ENCODE assay signal across 9 mouse cellular contexts in the genomic region with DNA sequence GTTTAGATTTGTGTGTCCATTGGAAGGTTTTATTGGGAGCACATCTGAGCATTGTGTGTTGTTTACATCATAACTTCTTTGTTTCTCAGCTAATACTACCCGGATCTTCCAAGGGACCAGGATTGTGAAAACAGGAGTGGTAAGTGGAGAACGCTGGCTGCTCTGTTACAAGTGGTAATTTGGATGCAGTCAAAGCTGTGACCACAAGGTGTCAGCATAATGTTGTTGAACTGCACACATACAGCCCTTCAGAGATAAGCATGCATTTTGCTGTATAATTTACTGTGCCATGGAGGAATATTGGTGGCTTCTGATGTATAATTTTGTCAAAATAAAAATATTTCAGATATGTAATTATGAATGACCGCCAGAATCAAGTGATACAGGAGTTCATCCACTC.
DNase-seq lines count a peak whose midpoint lies in the region; ATAC-seq lines count a peak whose summit lies in the region.
"Had no signal": no experiment of that assay in that cellular context is flagged by ENCODE, and none has a peak within 500 bp of the region (broad histone marks: within the 10 kb centered on the region; RNA-seq: fewer than 3 reads in every experiment).

No protein-coding gene starts in this region.

- no peaks in the 10 kb centered on the region for H3K4me1 ChIP-seq in forebrain, embryonic 14.5 days (ENCODE audit: control insufficient read depth, insufficient read depth, low read length)
- H3K4me1 ChIP-seq: limb, embryonic 13.5 days had no signal

- H3K4me3 ChIP-seq in forebrain, embryonic 14.5 days (ENCODE audit: low read depth, low read length): no peak overlapping the region
- H3K4me3 ChIP-seq: limb, embryonic 13.5 days had no signal

- H3K9ac ChIP-seq in forebrain, embryonic 14.5 days (ENCODE audit: low read length): no peak overlapping the region
- H3K9ac ChIP-seq: limb, embryonic 13.5 days had no signal

- intact Hi-C loops in heart, postnatal 25 days (cut with DNase I): loop anchor here (1.0 to 10.0 kb wide), 3 partner anchors 55 to 378 kb away; a partner anchor contains a TSS
- intact Hi-C loops in left cerebral cortex, postnatal 36 days (cut with DNase I): loop anchor here (5.0 kb wide), 2 partner anchors 130 to 375 kb away; a partner anchor contains a TSS

- ATAC-seq in forebrain, embryonic 14.5 days: peak; percentile 86

- WGBS in forebrain, embryonic 14.5 days: 35% methylated on average over 3 of the region's 3 CpGs

- no peaks in the 10 kb centered on the region for H3K36me3 ChIP-seq in forebrain, embryonic 14.5 days (ENCODE audit: control insufficient read depth, insufficient read depth, low read length)

- H3K27ac ChIP-seq in forebrain, embryonic 14.5 days (ENCODE audit: low read depth, low read length): no peak overlapping the region
- H3K27ac ChIP-seq: limb, embryonic 13.5 days had no signal

- peak; percentile 39 to 70 for DNase-seq in heart, adult 18-20 months
- DNase-seq in heart, postnatal 25 days (ENCODE audit: low spot score): no peak
- peak; percentile 37 for DNase-seq in cerebellum, adult 11 months
- DNase-seq in forebrain, embryonic 14.5 days (ENCODE audit: low spot score): peak; percentile 92
- DNase-seq in kidney, adult 18-20 months: peak; percentile 65
- DNase-seq in left cerebral cortex, postnatal 36 days (ENCODE audit: low spot score in 2 of 2): peak; percentile 36 to 77
- DNase-seq in naive thymus-derived CD4-positive, alpha-beta T cell, adult 2 months (ENCODE audit: low read depth): peak; percentile 2
- no peak for DNase-seq in thymus, postnatal 14 days

- H3K9me3 ChIP-seq in forebrain, embryonic 14.5 days (replicated peaks; ENCODE audit: control insufficient read depth, low read length): no peaks in the 10 kb centered on the region
- H3K9me3 ChIP-seq: limb, embryonic 13.5 days had no signal

- no peaks in the 10 kb centered on the region for H3K27me3 ChIP-seq in forebrain, embryonic 14.5 days (replicated peaks; ENCODE audit: control insufficient read depth, insufficient read depth, low read length)
- H3K27me3 ChIP-seq: limb, embryonic 13.5 days had no signal

- H3K4me2 ChIP-seq in forebrain, embryonic 14.5 days (ENCODE audit: low read length): no peak overlapping the region
- H3K4me2 ChIP-seq: limb, embryonic 13.5 days had no signal

Comparison
In these comparisons a context has a peak if more than half of its experiments do, and no peak if none do; other contexts are left out.
1. DNase-seq: peak in heart, adult 18-20 months (2 of 2), cerebellum, adult 11 months (single experiment), forebrain, embryonic 14.5 days (single experiment), kidney, adult 18-20 months (single experiment), left cerebral cortex, postnatal 36 days (2 of 2) and naive thymus-derived CD4-positive, alpha-beta T cell, adult 2 months (single experiment); none in heart, postnatal 25 days (single experiment) and thymus, postnatal 14 days (single experiment).